Mouse (Mus musculus): ENCODE results near the gene Coq5. TPM values are rescaled to one million over a fixed set of nuclear protein-coding genes. Genes with fewer than 3 reads are reported as not detected.

Gene Coq5
- total and polyA plus RNA-seq, 2 experiments from 2014 or later: 30.5 to 47.5 TPM

GRCm38 (mm10) chr5:115256909-115257546 lies 22.4 kb upstream of the Coq5 start:
- ATAC-seq (no peak), DNase-seq (ENCODE audit: low spot score) (no peak)
- H3K27ac ChIP-seq: no peak overlapping the region
- no peaks in the 10 kb centered on the region for H3K27me3 ChIP-seq (ENCODE audit: insufficient read depth, low read length)
- TF ChIP-seq CTCF (IDR thresholded peaks at IDR 0.05; ENCODE audit: low read depth): no peak
- H3K9ac ChIP-seq (replicated peaks; ENCODE audit: low read length): no peak overlapping the region
- no peaks in the 10 kb centered on the region for H3K4me1 ChIP-seq (ENCODE audit: insufficient read depth, low read length)
- no peak overlapping the region for H3K4me2 ChIP-seq (ENCODE audit: low read depth, low read length)
- WGBS: 91% methylated on average over 10 of the region's 10 CpGs
- H3K9me3 ChIP-seq (ENCODE audit: low read length): no peaks in the 10 kb centered on the region
- H3K4me3 ChIP-seq (ENCODE audit: low read length): no peak overlapping the region
- peaks cover 47% of the 10 kb centered on the region for H3K36me3 ChIP-seq (ENCODE audit: insufficient read depth, low read length)

GRCm38 (mm10) chr5:115260356-115260755 lies 19.1 kb upstream of the Coq5 start:
- ATAC-seq (no peak), DNase-seq (ENCODE audit: low spot score) (no peak)
- no peaks in the 10 kb centered on the region for H3K27me3 ChIP-seq (ENCODE audit: insufficient read depth, low read length)
- no peak overlapping the region for H3K27ac ChIP-seq
- H3K9me3 ChIP-seq (ENCODE audit: low read length): no peaks in the 10 kb centered on the region
- WGBS: 88% methylated on average over 6 of the region's 6 CpGs
- no peaks in the 10 kb centered on the region for H3K4me1 ChIP-seq (ENCODE audit: insufficient read depth, low read length)
- H3K4me3 ChIP-seq (ENCODE audit: low read length): no peak overlapping the region
- no peak overlapping the region for H3K4me2 ChIP-seq (ENCODE audit: low read depth, low read length)
- H3K36me3 ChIP-seq (ENCODE audit: insufficient read depth, low read length): peaks cover 45% of the 10 kb centered on the region
- no peak for TF ChIP-seq CTCF (IDR thresholded peaks at IDR 0.05; ENCODE audit: low read depth)
- H3K9ac ChIP-seq (replicated peaks; ENCODE audit: low read length): no peak overlapping the region

- Histone ChIP-seq H3K27me3 (ENCODE audit: insufficient read depth, low read length) (no peaks in the 10 kb centered on the region), H3K9me3 (ENCODE audit: low read length) (no peaks in the 10 kb centered on the region), H3K4me3 (ENCODE audit: low read length) (no peak overlapping the region), H3K4me1 (ENCODE audit: insufficient read depth, low read length) (no peaks in the 10 kb centered on the region), H3K27ac (no peak overlapping the region), H3K36me3 (ENCODE audit: insufficient read depth, low read length) (peaks cover 40% of the 10 kb centered on the region), H3K9ac (replicated peaks; ENCODE audit: low read length) (no peak overlapping the region), H3K4me2 (ENCODE audit: low read depth, low read length) (no peak overlapping the region)
- no peak for TF ChIP-seq CTCF (IDR thresholded peaks at IDR 0.05; ENCODE audit: low read depth)
- 76% methylated on average over 8 of the region's 8 CpGs for WGBS
- no peak for ATAC-seq
- DNase-seq (ENCODE audit: low spot score): no peak
These were observed 18.3 kb upstream of the Coq5 start for GRCm38 (mm10) chr5:115261141-115261540.

GRCm38 (mm10) chr5:115261880-115262279 lies 17.6 kb upstream of the Coq5 start:
- no peak for DNase-seq (ENCODE audit: low spot score)
- ATAC-seq: no peak
- peaks cover 36% of the 10 kb centered on the region for H3K36me3 ChIP-seq (ENCODE audit: insufficient read depth, low read length)
- H3K27me3 ChIP-seq (ENCODE audit: insufficient read depth, low read length): no peaks in the 10 kb centered on the region
- H3K4me3 ChIP-seq (ENCODE audit: low read length): no peak overlapping the region
- no peak for TF ChIP-seq CTCF (IDR thresholded peaks at IDR 0.05; ENCODE audit: low read depth)
- H3K9me3 ChIP-seq (ENCODE audit: low read length): no peaks in the 10 kb centered on the region
- no peak overlapping the region for H3K27ac ChIP-seq
- WGBS: 91% methylated on average over 1 of the region's 1 CpGs
- no peak overlapping the region for H3K9ac ChIP-seq (replicated peaks; ENCODE audit: low read length)
- no peak overlapping the region for H3K4me2 ChIP-seq (ENCODE audit: low read depth, low read length)
- H3K4me1 ChIP-seq (ENCODE audit: insufficient read depth, low read length): no peaks in the 10 kb centered on the region

GRCm38 (mm10) chr5:115262502-115263291 lies 16.8 kb upstream of the Coq5 start:
- H3K4me2 ChIP-seq (ENCODE audit: low read depth, low read length): no peak overlapping the region
- TF ChIP-seq CTCF (IDR thresholded peaks at IDR 0.05; ENCODE audit: low read depth): no peak
- WGBS: 87% methylated on average over 14 of the region's 14 CpGs

GRCm38 (mm10) chr5:115266340-115266739 lies 13.1 kb upstream of the Coq5 start:
- 85% methylated on average over 5 of the region's 5 CpGs for WGBS
- Histone ChIP-seq H3K27me3 (ENCODE audit: insufficient read depth, low read length) (no peaks in the 10 kb centered on the region), H3K36me3 (ENCODE audit: insufficient read depth, low read length) (peaks cover 9% of the 10 kb centered on the region; the same call in 1 of the 2 replicates), H3K27ac (no peak overlapping the region), H3K9ac (replicated peaks; ENCODE audit: low read length) (no peak overlapping the region), H3K4me1 (ENCODE audit: insufficient read depth, low read length) (peaks cover 16% of the 10 kb centered on the region; the same call in 1 of the 2 replicates), H3K4me3 (ENCODE audit: low read length) (no peak overlapping the region), H3K9me3 (ENCODE audit: low read length) (no peaks in the 10 kb centered on the region), H3K4me2 (ENCODE audit: low read depth, low read length) (no peak overlapping the region)
- no peak for TF ChIP-seq CTCF (IDR thresholded peaks at IDR 0.05; ENCODE audit: low read depth)
- ATAC-seq (no peak), DNase-seq (ENCODE audit: low spot score) (no peak)

More at GRCm38 (mm10) chr5:115262502-115263291, 16.8 kb upstream of the Coq5 start:
- Histone ChIP-seq H3K9ac (replicated peaks; ENCODE audit: low read length) (no peak overlapping the region), H3K27me3 (ENCODE audit: insufficient read depth, low read length) (no peaks in the 10 kb centered on the region), H3K4me1 (ENCODE audit: insufficient read depth, low read length) (no peaks in the 10 kb centered on the region), H3K9me3 (ENCODE audit: low read length) (no peaks in the 10 kb centered on the region), H3K4me3 (ENCODE audit: low read length) (no peak overlapping the region), H3K36me3 (ENCODE audit: insufficient read depth, low read length) (peaks cover 28% of the 10 kb centered on the region), H3K27ac (no peak overlapping the region)
- no peak for DNase-seq (ENCODE audit: low spot score)
- ATAC-seq: no peak

All from hindbrain, postnatal 0 days (tissue).